Comparison of ENCODE assay signal across 8 mouse cellular contexts in the genomic region with DNA sequence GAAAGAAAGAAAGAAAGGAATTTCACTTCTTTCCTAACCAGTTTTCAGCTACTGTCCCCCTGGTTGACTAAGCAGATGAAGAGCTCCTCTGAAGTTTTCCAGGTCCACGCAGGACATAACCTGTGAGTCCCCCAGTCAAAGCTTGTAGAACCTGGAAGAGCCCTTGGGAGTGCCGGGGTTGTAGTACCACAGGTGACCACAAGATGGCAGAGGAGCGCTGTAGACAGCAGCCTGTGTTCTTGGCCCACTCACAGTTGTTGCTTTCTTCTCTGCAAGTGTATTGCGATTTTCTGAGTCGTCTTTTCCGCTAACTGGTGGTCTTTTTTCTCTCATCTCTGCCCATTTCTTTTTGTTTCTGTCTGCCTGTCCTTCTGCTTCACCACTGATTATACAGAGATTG.
A peak's percentile ranks its signal among the peaks of the same experiment; 100 is the strongest.
DNase-seq lines count a peak whose midpoint lies in the region; ATAC-seq and TF ChIP-seq lines count a peak whose summit lies in the region.

No protein-coding gene starts in this region.

- no peak overlapping the region for H3K27ac ChIP-seq in kidney, embryonic 14.5 days (ENCODE audit: low read depth, low read length)
- H3K27ac ChIP-seq in testis, adult 2 months (ENCODE audit: control insufficient read depth, insufficient read depth, low read depth, low read length): no peak overlapping the region

- TF ChIP-seq POLR2A in testis, adult 2 months (IDR thresholded peaks at IDR 0.05; ENCODE audit: control insufficient read depth, low read depth, low read length): no peak

- H3K27me3 ChIP-seq in kidney, embryonic 14.5 days (ENCODE audit: control insufficient read depth, insufficient read depth, low read length): peaks cover 2% of the 10 kb centered on the region; the same call in 1 of the 2 replicates
- H3K27me3 ChIP-seq in testis, adult 2 months (ENCODE audit: control insufficient read depth, insufficient read depth, low read length): no peaks in the 10 kb centered on the region

- ATAC-seq in kidney, embryonic 14.5 days (ENCODE audit: low FRiP score, low TSS enrichment): no peak
- peak; percentile 58; the same call in 1 of the 2 replicates for ATAC-seq in common myeloid progenitor, adult 5-6 weeks (replicated peaks; ENCODE audit: low read depth, poor library complexity, severe bottlenecking)
- peak; percentile 69 for ATAC-seq in monocyte, adult 5-6 weeks (replicated peaks; ENCODE audit: insufficient number of reproducible peaks, low FRiP score, low TSS enrichment, poor library complexity, severe bottlenecking)

- no peak overlapping the region for H3K4me2 ChIP-seq in kidney, embryonic 14.5 days (replicated peaks; ENCODE audit: low read depth, low read length)

- H3K9ac ChIP-seq in kidney, embryonic 14.5 days (ENCODE audit: low read depth, low read length): no peak overlapping the region

- peaks cover 9% of the 10 kb centered on the region for H3K4me1 ChIP-seq in kidney, embryonic 14.5 days (ENCODE audit: control insufficient read depth, insufficient read depth, low read length)
- H3K4me1 ChIP-seq in testis, adult 2 months (ENCODE audit: control insufficient read depth, insufficient read depth, low read length): peaks cover 8% of the 10 kb centered on the region

- H3K36me3 ChIP-seq in kidney, embryonic 14.5 days (ENCODE audit: control insufficient read depth, insufficient read depth, low read length): no peaks in the 10 kb centered on the region
- no peaks in the 10 kb centered on the region for H3K36me3 ChIP-seq in testis, adult 2 months (ENCODE audit: control insufficient read depth, insufficient read depth, low read length)

- H3K4me3 ChIP-seq in kidney, embryonic 14.5 days (ENCODE audit: low read length): no peak overlapping the region
- H3K4me3 ChIP-seq in testis, adult 2 months (ENCODE audit: control insufficient read depth, low read depth, low read length): no peak overlapping the region

- peak; percentile 76 for DNase-seq in kidney, adult 18-20 months
- peak; percentile 90 for DNase-seq in adipocyte (ENCODE audit: low spot score)
- DNase-seq in heart, adult 8-10 months (ENCODE audit: low spot score): peak; percentile 76
- DNase-seq in left cerebral cortex, postnatal 25 days (ENCODE audit: low spot score in 2 of 2): peak; percentile 67 to 77

- no peaks in the 10 kb centered on the region for H3K9me3 ChIP-seq in kidney, embryonic 14.5 days (ENCODE audit: control insufficient read depth, low read length)

- 8% methylated on average over 6 of the region's 6 CpGs for WGBS in kidney, embryonic 14.5 days

- peak; percentile 98 for TF ChIP-seq CTCF in testis, adult 2 months (IDR thresholded peaks at IDR 0.05; ENCODE audit: control insufficient read depth, insufficient read depth, insufficient replicate concordance, low read depth, low read length)

- intact Hi-C loops in left cerebral cortex, postnatal 25 days (cut with DNase I): loop anchor here (2.0 to 5.0 kb wide), 2 partner anchors 145 to 192 kb away; no protein-coding TSS in a partner anchor
